Comparison of ENCODE assay signal across 1 mouse cellular context in the genomic region with DNA sequence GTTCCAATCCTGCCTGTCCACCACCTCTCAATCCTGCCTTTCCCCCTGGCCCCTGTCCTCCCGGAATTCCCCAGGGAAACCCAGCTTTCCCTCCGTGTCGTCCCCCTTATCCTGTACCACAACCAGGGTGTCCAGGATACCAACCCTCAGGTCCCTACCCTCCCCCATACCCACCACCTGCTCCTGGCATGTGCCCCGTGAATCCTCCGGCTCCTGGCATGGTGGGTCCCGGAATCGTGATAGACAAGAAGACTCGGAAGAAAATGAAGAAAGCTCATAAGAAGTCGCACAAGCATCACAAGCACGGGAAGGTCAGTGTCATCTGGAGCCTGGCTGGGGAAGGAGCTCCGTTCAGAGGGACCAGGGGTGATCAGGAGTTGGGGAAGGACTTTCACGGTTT.
TF ChIP-seq lines count a peak whose summit lies in the region.

No protein-coding gene starts in this region.

TF ChIP-seq in MEL, 35 proteins besides CTCF, POLR2A, EP300 and RAD21:
- TF ChIP-seq USF2 (IDR thresholded peaks at IDR 0.05; ENCODE audit: borderline replicate concordance in 1 of 2, insufficient read depth in 1 of 2, low read depth in 1 of 2, low read length in 2 of 2) (no peak), NRF1 (IDR thresholded peaks at IDR 0.05; ENCODE audit: insufficient read depth, low read depth, low read length, poor library complexity, severe bottlenecking) (no peak), RCOR1 (IDR thresholded peaks at IDR 0.05; ENCODE audit: low read depth, low read length) (no peak), TAL1 (IDR thresholded peaks at IDR 0.05; ENCODE audit: low read length) (no peak), E2F4 (IDR thresholded peaks at IDR 0.05; ENCODE audit: borderline replicate concordance, low read depth, low read length) (no peak), UBTF (IDR thresholded peaks at IDR 0.05; ENCODE audit: borderline replicate concordance, insufficient read depth, low read depth, low read length) (no peak), POLR2AphosphoS2 (IDR thresholded peaks at IDR 0.05; ENCODE audit: low read length) (no peak), SMC3 (IDR thresholded peaks at IDR 0.05; ENCODE audit: low read depth, low read length) (no peak)
